Mouse (Mus musculus) erythroblast, embryonic 14.5 days (primary cell): Measurements from ENCODE around the gene Agpat2. TPM values are rescaled to one million over a fixed set of nuclear protein-coding genes. Genes with fewer than 3 reads are reported as not detected.
A peak's percentile ranks its signal among the peaks of the same experiment; 100 is the strongest.

Experiments used
- H3K27me3 ChIP-seq: 2 replicates; pipeline ENCODE4 v1.6.1; 2012; ENCODE audit warnings: inconsistent platforms; ENCODE audit not compliant: control insufficient read depth
- H3K36me3 ChIP-seq: 2 replicates; pipeline ENCODE4 v1.6.1; 2012; ENCODE audit warnings: mild to moderate bottlenecking, inconsistent platforms; ENCODE audit not compliant: control insufficient read depth
- H3K4me1 ChIP-seq: 2 replicates; pipeline ENCODE4 v1.6.1; 2012; ENCODE audit warnings: inconsistent platforms; ENCODE audit not compliant: control insufficient read depth
- H3K4me3 ChIP-seq: replicated peaks from 2 replicates; pipeline ENCODE3; 2012; ENCODE audit warnings: moderate library complexity, mild to moderate bottlenecking, inconsistent platforms
- H3K9me3 ChIP-seq: 2 replicates; pipeline ENCODE4 v1.6.1; 2012; ENCODE audit warnings: low read length, inconsistent platforms, mixed read lengths; ENCODE audit not compliant: control insufficient read depth
- GATA1 ChIP-seq: IDR thresholded peaks from 2 replicates; pipeline ENCODE4 v1.6.1; 2012; ENCODE audit warnings: low read length, inconsistent platforms, mixed read lengths
- TAL1 ChIP-seq: IDR thresholded peaks from 3 replicates; pipeline ENCODE4 v1.6.1; 2012; ENCODE audit warnings: low read length, inconsistent platforms, mixed read lengths
- polyA plus RNA-seq: library from polyadenylated mRNA; stranded (reverse); fragments of >175 nt; gene quantifications from 2 replicates; pipeline ENCODE4 v1.2.3, GENCODE M21; 2012

The Agpat2 gene
- polyA plus RNA-seq: 0.02 and 0.31 TPM in 2 replicates

DNA sequence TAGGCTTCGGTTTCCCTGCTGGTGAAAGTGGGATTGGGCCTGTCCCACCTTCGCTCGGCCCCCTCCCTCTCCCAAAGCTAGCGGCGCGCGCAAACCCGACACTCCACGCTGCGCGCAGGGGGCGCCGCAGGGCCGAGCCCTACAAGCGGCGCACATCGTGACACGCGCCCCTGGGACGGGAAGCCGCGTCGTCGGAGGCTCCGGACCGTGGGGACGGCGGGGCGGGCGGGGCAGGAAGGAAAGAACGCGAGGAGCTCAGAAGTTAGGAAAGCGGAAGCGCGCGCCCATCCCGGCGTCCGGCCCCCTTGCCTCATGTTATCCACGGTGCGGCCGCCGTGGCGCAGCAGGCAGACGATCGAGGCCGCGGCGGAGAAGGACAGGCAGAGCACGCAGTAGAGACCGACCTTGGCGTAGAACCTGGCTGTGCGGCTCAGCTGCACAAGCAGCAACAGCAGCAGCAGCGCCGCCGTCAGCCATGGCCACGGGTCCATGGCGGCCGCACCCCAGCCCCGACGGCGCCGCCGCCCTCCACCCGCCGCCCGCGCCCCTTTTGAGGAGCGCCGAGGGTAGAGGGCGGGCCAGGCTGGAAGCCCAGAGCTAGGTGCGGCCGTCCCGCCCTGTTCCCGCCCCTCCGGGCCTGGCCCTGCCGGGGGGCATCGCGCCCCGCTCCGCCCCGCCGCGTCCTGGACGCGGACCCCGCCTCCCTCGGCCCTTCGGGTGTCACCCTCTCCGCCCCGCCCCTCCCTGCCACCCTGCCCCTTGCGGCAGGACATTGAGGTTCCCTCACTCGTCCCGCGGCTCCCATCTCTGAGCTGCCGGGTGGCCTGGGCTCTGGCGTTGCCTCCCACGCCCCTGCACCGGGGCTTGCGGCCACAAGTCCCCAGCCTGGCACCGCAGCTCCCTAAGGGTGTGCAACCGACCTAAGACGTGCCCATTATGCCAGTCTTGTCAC is at the start of gene Agpat2:
Gene Agpat2, minus strand, starts transcription at position 698 of the 952 bp plus-strand sequence.
- Histone ChIP-seq H3K4me3 (peak within 1 kb of the TSS; percentile 63), H3K36me3 (no peaks in the 10 kb centered on the region), H3K4me1 (peaks cover 15% of the 10 kb centered on the region), H3K9me3 (no peaks in the 10 kb centered on the region), H3K27me3 (peaks cover 30% of the 10 kb centered on the region)
- TF ChIP-seq GATA1 (no peak), TAL1 (no peak)

DNA sequence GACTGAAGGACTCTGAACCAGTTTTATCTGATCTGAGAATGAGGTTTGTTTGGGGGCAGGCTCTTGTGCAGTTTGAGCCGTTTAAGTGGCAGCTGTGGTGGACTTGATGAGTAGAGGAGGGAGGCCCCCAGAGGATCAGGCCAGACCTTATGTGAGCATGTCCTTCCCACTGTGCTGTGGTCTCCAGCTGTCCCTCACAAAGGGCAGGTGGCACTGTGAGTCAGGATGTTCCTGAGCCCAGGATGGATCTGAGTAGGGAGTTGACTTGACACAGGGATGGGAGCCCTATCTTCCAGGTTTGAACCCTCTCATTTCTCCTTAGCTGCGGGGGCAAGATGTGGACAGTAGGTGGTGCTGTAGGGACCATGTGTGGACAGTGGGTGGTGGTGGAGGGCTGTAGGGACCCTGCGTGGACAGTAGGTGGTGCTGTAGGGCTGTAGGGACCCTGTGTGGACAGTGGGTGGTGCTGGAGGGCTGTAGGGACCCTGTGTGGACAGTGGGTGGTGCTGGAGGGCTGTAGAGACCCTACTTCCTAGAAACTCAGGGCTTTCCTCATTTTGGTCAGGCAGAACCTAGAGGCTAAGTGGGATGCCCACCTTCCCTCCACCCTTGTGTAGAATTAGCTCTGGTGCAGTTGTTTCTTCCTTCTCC is 42.6 kb upstream of the Agpat2 start:
- no peak overlapping the region for H3K4me3 ChIP-seq
- no peaks in the 10 kb centered on the region for H3K4me1 ChIP-seq
- no peaks in the 10 kb centered on the region for H3K27me3 ChIP-seq
- H3K9me3 ChIP-seq: no peaks in the 10 kb centered on the region
- no peak for TF ChIP-seq GATA1
- TF ChIP-seq TAL1: no peak
- H3K36me3 ChIP-seq: no peaks in the 10 kb centered on the region

DNA sequence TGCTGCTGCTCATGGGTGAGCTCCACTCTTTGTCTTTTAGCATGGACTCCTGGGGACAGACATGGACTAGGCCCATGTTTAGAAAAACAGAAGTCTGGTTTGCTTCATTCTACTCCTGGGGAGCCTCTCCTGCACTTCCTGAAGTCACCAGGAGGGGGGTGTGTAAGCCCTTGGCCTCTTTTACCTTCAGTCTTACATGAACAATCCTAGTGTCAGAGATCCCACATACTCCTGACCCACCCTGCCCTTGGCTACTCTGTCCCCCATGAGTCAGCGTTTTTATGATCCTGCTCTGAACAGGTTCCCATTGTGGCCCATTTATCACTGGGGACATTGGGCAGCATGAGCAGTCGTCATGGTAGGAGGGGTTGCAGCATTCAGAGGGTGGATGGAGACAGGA is 39.7 kb upstream of the Agpat2 start:
- TF ChIP-seq GATA1 (no peak), TAL1 (no peak)
- Histone ChIP-seq H3K4me3 (no peak overlapping the region), H3K9me3 (no peaks in the 10 kb centered on the region), H3K36me3 (no peaks in the 10 kb centered on the region), H3K4me1 (peaks cover 21% of the 10 kb centered on the region), H3K27me3 (no peaks in the 10 kb centered on the region)

DNA sequence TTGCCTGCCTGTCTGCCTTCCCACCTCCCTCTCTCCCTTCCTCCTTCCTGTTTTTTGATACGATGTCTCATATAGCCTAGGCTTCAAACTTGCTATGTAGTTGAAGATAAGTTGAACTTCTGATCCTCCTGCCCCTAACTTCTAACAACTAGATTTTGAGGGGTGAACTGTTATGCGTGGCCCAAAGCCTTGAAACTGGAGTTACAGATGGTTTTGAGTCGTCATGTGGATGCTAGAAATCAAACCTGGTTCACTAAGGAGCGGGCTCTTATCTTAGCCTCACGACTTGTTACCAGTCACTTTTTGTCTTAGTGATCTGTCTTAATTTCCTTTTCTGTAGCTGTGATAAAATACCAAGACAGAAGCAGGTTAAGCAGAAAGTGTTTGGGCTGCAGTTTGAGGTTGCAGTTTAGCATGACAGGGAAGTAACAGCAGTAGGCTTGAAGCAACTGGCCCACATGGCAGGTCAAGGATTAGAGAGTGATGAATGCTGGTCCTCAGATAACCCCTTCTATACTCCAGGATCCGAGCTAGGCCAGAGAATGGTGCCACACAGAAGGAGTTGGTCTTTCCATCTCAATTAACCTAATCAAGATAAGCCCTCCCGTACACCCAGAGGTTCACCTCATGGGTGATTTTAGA is 36.9 kb upstream of the Agpat2 start:
- H3K27me3 ChIP-seq: no peaks in the 10 kb centered on the region
- peaks cover 27% of the 10 kb centered on the region for H3K36me3 ChIP-seq
- H3K4me3 ChIP-seq: no peak overlapping the region
- TF ChIP-seq GATA1: no peak
- no peak for TF ChIP-seq TAL1
- H3K4me1 ChIP-seq: peaks cover 37% of the 10 kb centered on the region
- no peaks in the 10 kb centered on the region for H3K9me3 ChIP-seq

DNA sequence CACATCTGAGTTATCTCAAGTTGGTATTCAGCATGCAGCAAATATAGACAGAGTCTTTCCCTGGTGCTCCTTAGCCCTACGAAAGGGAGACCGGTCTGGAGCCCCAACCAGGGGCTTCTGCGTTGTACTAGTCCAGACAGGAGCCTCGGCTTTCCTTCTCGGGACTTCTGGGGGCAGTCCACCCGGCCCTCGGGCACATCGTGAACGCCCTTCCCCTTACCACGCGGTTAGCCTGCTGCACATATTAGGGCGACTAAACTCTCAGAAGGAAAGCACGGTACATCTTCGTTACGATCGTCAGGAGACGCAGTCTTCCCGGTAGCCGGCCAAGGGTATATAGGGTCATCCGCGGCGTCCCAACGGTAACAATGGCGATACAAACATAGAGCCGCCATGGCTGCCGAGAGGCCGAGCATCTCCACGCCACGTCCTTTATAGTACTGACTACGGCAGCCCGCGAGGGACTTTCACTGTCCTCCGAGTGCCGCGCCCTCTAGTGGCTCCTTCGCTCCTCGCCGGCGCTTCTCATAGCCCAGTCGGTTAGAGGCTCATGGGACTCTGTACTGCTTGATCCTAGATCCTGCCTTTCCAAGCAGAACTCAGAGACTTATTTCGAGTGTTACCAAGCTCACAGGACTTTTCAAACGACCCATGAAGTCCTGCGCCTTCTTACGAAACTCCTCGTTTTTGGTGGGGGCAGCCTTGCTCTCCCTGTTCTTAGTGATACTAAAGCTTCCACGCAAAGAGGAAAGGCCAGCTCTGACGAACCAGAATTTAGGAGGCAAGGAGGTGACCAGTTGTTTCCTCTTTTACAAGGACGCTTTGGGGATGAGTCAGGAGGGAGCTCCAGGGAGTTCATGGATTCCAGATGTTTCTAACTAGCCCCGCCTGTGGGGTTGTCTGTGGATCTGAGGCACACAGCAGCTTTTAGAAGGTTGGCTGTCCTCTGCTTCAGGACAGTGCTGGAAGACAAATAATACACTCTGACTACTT is 35.9 kb upstream of the Agpat2 start:
- Histone ChIP-seq H3K4me3 (peak overlapping the region; percentile 81), H3K4me1 (peaks cover 40% of the 10 kb centered on the region)

DNA sequence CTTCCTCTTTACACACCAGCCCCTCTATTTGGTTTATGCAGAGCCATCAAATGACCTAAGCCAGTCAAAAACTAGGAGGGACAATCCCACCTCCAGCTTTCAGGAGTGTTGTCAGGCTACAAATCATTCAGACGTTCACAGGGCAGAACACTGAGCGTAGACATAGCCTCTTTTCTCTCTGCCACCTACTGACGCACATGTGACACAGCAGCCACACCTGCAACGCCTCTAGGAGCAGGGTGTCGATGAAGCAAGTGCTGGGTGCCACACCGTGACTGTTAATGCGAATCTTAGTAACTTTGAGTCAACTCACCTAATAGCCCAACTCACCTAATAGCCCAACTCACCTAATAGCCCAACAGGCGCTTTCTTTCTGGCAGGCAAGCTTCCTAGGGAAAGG is 34.9 kb upstream of the Agpat2 start:
- H3K9me3 ChIP-seq: no peaks in the 10 kb centered on the region
- TF ChIP-seq GATA1: no peak
- no peak for TF ChIP-seq TAL1
- H3K4me3 ChIP-seq: peak overlapping the region; percentile 81
- peaks cover 40% of the 10 kb centered on the region for H3K4me1 ChIP-seq
- H3K36me3 ChIP-seq: peaks cover 45% of the 10 kb centered on the region
- no peaks in the 10 kb centered on the region for H3K27me3 ChIP-seq

More for the DNA sequence above, 35.9 kb upstream of the Agpat2 start:
- TF ChIP-seq GATA1 (no peak), TAL1 (no peak)
- Histone ChIP-seq H3K9me3 (no peaks in the 10 kb centered on the region), H3K27me3 (no peaks in the 10 kb centered on the region), H3K36me3 (peaks cover 37% of the 10 kb centered on the region)

DNA sequence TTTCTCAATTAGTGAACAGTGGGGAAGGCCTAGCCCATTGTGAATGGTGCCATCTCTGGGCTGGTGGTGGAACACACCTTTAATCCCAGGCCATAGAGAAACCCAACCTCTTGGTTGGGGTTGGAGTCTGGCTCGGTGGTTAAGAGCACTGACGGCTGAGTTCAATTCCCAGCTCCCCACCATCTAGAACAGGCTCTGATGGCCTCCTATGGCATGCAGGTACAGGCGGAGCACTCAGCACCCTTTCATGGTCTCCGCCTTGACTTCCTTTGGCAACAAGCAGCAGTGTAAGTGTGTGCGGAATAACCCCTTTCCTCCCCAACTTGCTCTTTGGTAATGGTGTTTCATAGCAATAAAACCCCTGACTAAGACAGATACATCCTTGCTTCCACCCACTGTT is 34.4 kb upstream of the Agpat2 start:
- peak overlapping the region; percentile 81 for H3K4me3 ChIP-seq
- H3K27me3 ChIP-seq: no peaks in the 10 kb centered on the region
- H3K4me1 ChIP-seq: peaks cover 40% of the 10 kb centered on the region
- H3K36me3 ChIP-seq: peaks cover 45% of the 10 kb centered on the region
- no peaks in the 10 kb centered on the region for H3K9me3 ChIP-seq
- TF ChIP-seq TAL1 (no peak), GATA1 (no peak)

DNA sequence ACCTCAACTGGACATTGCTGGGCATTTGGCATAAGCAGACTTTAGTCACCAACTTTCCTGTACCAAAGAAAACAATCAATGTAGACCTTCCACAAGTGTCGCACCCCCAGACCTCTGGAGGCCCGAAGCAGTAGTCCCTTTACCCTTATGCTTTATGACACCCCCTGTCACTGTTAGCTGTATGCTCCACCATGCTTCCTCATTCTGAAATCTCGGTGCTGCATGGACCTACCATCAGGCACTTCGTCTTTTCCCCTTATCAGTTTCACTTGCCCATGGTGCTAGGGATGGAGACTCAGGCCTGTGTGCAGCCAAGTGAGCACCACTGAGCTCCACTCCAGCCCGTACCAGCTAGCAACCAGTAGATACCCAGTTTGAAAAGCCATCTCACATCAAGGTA is 33.8 kb upstream of the Agpat2 start:
- H3K4me1 ChIP-seq: peaks cover 40% of the 10 kb centered on the region
- H3K36me3 ChIP-seq: peaks cover 45% of the 10 kb centered on the region
- TF ChIP-seq GATA1: no peak
- no peak for TF ChIP-seq TAL1

More for the DNA sequence above, 33.8 kb upstream of the Agpat2 start:
- H3K27me3 ChIP-seq: no peaks in the 10 kb centered on the region
- peak overlapping the region; percentile 81 for H3K4me3 ChIP-seq
- H3K9me3 ChIP-seq: no peaks in the 10 kb centered on the region
